Mouse (Mus musculus) stomach, embryonic 15.5 days (tissue): ENCODE data around the gene Pfkfb1. TPM values are rescaled to one million over a fixed set of nuclear protein-coding genes. Genes with fewer than 3 reads are reported as not detected.

Experiments used
- ATAC-seq: fragments of 200-750 bp; cut with Nextera tagmentation; 2 replicates; pipeline ENCODE4 v1.8.0; 2017; ENCODE audit warnings: low read depth, moderate number of reproducible peaks, moderate TSS enrichment; ENCODE audit not compliant: insufficient read depth, low FRiP score
- H3K27ac ChIP-seq: fragments of 300-500 bp; sonication (generic); 2 replicates; pipeline ENCODE4 v1.5.1; 2015; ENCODE audit warnings: mild to moderate bottlenecking, inconsistent platforms
- H3K27me3 ChIP-seq: fragments of 300-500 bp; sonication (generic); replicated peaks from 2 replicates; pipeline ENCODE4 v1.6.1; 2015; ENCODE audit warnings: inconsistent platforms
- H3K36me3 ChIP-seq: fragments of 300-500 bp; sonication (generic); 2 replicates; pipeline ENCODE4 v1.6.1; 2015; ENCODE audit warnings: inconsistent platforms
- H3K4me1 ChIP-seq: fragments of 300-500 bp; sonication (generic); 2 replicates; pipeline ENCODE4 v1.6.1; 2015; ENCODE audit warnings: inconsistent platforms
- H3K4me2 ChIP-seq: fragments of 300-500 bp; sonication (generic); 2 replicates; pipeline ENCODE4 v1.6.1; 2015; ENCODE audit warnings: mild to moderate bottlenecking, inconsistent platforms
- H3K4me3 ChIP-seq: fragments of 300-500 bp; sonication (generic); replicated peaks from 2 replicates; pipeline ENCODE4 v1.5.1; 2015; ENCODE audit warnings: inconsistent platforms
- H3K9ac ChIP-seq: fragments of 300-500 bp; sonication (generic); 2 replicates; pipeline ENCODE4 v1.6.1; 2015; ENCODE audit warnings: inconsistent platforms
- H3K9me3 ChIP-seq: fragments of 300-500 bp; sonication (generic); 2 replicates; pipeline ENCODE4 v1.6.1; 2016; ENCODE audit warnings: inconsistent platforms
- WGBS: fragments of 180-500 bp; shearing (Covaris S2); methylation state at CpG from one replicate; pipeline ENCODE4 v1.1.7; 2015; 5-methylcytosine and 5-hydroxymethylcytosine counted together
- polyA plus RNA-seq: library from polyadenylated mRNA; unstranded; fragments of >200 nt; fragmentation: Nextera tagmentation; extraction: Ambion mirVana; gene quantifications from 2 replicates; pipeline ENCODE4 v1.2.1, GENCODE M21; 2015

Gene Pfkfb1
- polyA plus RNA-seq, result 6.1 and 6.2 TPM in 2 replicates

DNA sequence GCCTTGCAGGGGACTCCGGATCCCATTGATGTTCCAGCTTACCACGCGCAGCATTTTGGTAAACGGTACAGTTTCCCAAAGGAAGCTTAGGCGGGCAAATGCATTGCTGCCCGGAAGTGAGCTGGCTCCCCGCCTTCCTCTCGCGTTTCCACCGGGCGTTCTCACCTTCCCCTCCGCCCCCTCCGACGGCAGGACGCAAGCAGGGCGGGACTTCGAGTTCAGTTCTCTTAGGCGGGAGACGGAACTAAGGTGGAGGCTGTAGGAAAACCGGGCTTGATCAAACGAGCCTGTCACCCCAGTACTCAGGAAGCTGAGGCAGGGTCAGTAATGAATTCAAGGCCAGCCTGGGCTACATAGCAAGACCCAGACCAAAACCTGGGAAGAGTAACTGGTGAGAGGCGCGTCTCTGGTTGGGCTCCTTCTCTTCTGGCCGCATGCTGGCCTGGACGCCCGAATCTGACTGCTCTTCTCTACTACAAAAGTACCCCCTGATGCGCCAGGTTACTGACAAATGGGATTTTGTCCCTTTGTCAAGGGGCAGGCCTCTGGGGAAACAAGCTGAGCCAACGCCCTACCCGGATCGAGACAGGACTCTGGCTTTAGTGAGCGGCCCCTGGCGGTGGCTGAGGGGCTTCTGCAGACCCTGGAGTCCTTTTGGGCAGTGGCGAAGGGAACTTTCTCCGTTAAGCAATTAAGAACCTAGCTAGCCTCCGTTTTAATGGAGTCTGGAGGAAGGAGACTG, at the start of gene Pfkfb1:
TSS of gene Pfkfb1 (plus strand) at position 207 of the 742 bp plus-strand sequence.
- Histone ChIP-seq H3K4me2 (peak within 1 kb of the TSS; percentile 56), H3K4me1 (no peaks in the 10 kb centered on the region), H3K9me3 (no peaks in the 10 kb centered on the region), H3K36me3 (no peaks in the 10 kb centered on the region), H3K4me3 (peak within 1 kb of the TSS; percentile 52), H3K27me3 (no peaks in the 10 kb centered on the region), H3K9ac (peak within 1 kb of the TSS; percentile 19; the same call in 1 of the 2 replicates), H3K27ac (peak within 1 kb of the TSS; percentile 85)
- 27% methylated on average over 35 of the region's 35 CpGs for whole genome bisulfite sequencing
- ATAC-seq, result peak; percentile 95

GRCm38 (mm10) chrX:150540111-150540510, 47.9 kb upstream of the Pfkfb1 start:
- 82% methylated on average over 2 of the region's 2 CpGs for WGBS
- Histone ChIP-seq H3K36me3 (no peaks in the 10 kb centered on the region), H3K4me1 (no peaks in the 10 kb centered on the region), H3K27me3 (no peaks in the 10 kb centered on the region), H3K4me2 (no peak overlapping the region), H3K4me3 (no peak overlapping the region), H3K27ac (no peak overlapping the region), H3K9ac (no peak overlapping the region), H3K9me3 (no peaks in the 10 kb centered on the region)
- ATAC-seq, result no peak

DNA sequence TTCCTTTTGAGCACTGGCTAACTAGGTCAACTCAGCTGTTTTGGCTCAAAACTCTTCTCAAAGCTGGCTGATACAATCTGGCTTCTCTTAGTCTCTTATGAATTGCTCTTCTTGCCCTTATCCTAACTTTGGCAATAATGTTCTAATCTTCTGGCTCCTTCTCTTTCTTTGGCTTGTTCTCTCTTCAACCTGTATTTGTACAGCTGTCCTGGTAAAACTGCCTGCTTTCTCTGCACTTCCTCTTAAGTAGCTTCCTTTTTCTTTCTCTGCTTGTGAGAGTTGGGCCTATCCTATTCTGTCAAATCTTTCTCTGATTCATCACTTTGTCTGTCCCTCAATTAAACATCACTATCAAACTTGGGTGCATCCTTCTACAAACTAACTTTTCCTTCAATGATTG, 46.3 kb upstream of the Pfkfb1 start:
- Histone ChIP-seq H3K4me3 (no peak overlapping the region), H3K36me3 (no peaks in the 10 kb centered on the region), H3K4me1 (no peaks in the 10 kb centered on the region), H3K4me2 (no peak overlapping the region), H3K27ac (no peak overlapping the region), H3K9ac (no peak overlapping the region), H3K9me3 (no peaks in the 10 kb centered on the region), H3K27me3 (no peaks in the 10 kb centered on the region)
- no peak for ATAC-seq

- Histone ChIP-seq H3K9ac (no peak within 1 kb of the TSS), H3K27ac (no peak within 1 kb of the TSS), H3K27me3 (no peaks in the 10 kb centered on the region), H3K4me3 (no peak within 1 kb of the TSS), H3K36me3 (no peaks in the 10 kb centered on the region), H3K4me2 (no peak within 1 kb of the TSS), H3K4me1 (no peaks in the 10 kb centered on the region), H3K9me3 (no peaks in the 10 kb centered on the region)
- ATAC-seq, result peak; percentile 63; the same call in 1 of the 2 replicates
- WGBS, result 53% methylated on average over 5 of the region's 5 CpGs
Observed at GRCm38 (mm10) chrX:150547239-150547638, 40.8 kb upstream of the Pfkfb1 start, which contains the start of gene Alas2. Gene Alas2 (plus strand): TSS chrX:150547375.

DNA sequence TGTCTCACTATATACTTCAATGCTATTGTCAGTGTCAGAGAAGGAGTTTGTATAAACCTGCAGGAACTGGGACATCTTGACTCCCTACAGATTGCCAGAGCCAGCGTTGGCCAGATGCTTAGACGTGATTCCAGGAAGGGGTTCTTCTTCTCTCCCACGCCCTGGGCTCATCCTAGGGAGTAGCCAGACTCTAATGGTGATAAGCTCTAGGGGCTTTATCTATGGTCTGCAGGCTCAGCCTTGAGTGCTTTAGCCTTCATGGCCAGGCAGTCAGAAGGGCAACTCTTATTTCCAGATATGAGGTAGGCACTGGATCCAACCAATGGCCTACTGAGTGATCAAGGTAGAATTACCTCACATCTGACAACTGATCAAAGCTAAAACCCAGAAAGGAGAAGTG, 38.4 kb upstream of the Pfkfb1 start:
- Histone ChIP-seq H3K9me3 (no peaks in the 10 kb centered on the region), H3K27ac (no peak overlapping the region), H3K4me3 (no peak overlapping the region), H3K4me2 (no peak overlapping the region), H3K9ac (no peak overlapping the region), H3K27me3 (no peaks in the 10 kb centered on the region), H3K36me3 (no peaks in the 10 kb centered on the region), H3K4me1 (no peaks in the 10 kb centered on the region)
- ATAC-seq, result peak; percentile 96
- WGBS, result 79% methylated on average over 3 of the region's 3 CpGs

- WGBS, result 84% methylated on average over 2 of the region's 2 CpGs
- H3K27ac ChIP-seq, result no peak overlapping the region
- H3K4me2 ChIP-seq, result no peak overlapping the region
- no peaks in the 10 kb centered on the region for H3K36me3 ChIP-seq
- no peaks in the 10 kb centered on the region for H3K27me3 ChIP-seq
- H3K9ac ChIP-seq, result no peak overlapping the region
- H3K4me3 ChIP-seq, result no peak overlapping the region
- no peaks in the 10 kb centered on the region for H3K4me1 ChIP-seq
- H3K9me3 ChIP-seq, result no peaks in the 10 kb centered on the region
- ATAC-seq, result no peak
Observed at GRCm38 (mm10) chrX:150551986-150552385, 36.0 kb upstream of the Pfkfb1 start.

GRCm38 (mm10) chrX:150554032-150554431, 34.0 kb upstream of the Pfkfb1 start:
- no peaks in the 10 kb centered on the region for H3K36me3 ChIP-seq
- ATAC-seq, result no peak
- H3K27me3 ChIP-seq, result no peaks in the 10 kb centered on the region
- no peak overlapping the region for H3K9ac ChIP-seq
- H3K4me1 ChIP-seq, result no peaks in the 10 kb centered on the region
- H3K27ac ChIP-seq, result no peak overlapping the region
- WGBS, result 84% methylated on average over 3 of the region's 3 CpGs
- H3K9me3 ChIP-seq, result no peaks in the 10 kb centered on the region
- H3K4me2 ChIP-seq, result no peak overlapping the region
- no peak overlapping the region for H3K4me3 ChIP-seq

DNA sequence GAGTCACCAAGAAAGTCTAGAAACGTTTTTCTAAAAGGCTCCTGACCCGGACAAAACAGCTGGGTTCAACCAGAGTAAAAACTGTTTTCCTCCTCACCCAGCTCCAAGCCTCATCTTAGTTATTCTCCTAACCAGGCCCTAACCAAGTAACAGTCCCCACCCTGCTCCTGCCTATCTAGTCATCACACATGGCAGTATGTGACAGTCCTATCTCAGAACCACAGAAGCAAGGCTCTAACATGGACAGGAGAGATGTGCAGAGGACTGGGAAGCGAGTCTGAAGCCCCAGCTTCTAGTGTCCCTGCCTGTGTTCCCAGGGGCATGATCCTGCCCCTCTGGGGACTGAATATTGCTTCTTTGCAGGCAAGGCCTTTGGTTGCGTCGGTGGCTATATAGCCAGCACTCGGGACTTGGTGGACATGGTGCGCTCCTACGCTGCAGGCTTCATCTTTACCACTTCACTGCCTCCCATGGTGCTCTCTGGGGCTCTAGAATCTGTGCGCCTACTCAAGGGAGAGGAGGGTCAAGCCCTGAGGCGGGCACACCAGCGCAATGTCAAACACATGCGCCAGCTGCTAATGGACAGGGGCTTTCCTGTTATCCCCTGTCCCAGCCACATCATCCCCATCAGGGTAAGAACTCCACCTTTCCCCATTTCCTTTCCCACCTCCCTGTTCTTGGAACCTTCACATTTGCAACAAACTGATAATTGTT, 23.2 kb upstream of the Pfkfb1 start:
- no peak overlapping the region for H3K4me3 ChIP-seq
- H3K4me2 ChIP-seq, result no peak overlapping the region
- no peaks in the 10 kb centered on the region for H3K9me3 ChIP-seq
- no peaks in the 10 kb centered on the region for H3K27me3 ChIP-seq
- no peaks in the 10 kb centered on the region for H3K36me3 ChIP-seq
- H3K4me1 ChIP-seq, result no peaks in the 10 kb centered on the region
- H3K27ac ChIP-seq, result no peak overlapping the region
- no peak overlapping the region for H3K9ac ChIP-seq
- 83% methylated on average over 12 of the region's 12 CpGs for WGBS
- ATAC-seq, result peak; percentile 97

DNA sequence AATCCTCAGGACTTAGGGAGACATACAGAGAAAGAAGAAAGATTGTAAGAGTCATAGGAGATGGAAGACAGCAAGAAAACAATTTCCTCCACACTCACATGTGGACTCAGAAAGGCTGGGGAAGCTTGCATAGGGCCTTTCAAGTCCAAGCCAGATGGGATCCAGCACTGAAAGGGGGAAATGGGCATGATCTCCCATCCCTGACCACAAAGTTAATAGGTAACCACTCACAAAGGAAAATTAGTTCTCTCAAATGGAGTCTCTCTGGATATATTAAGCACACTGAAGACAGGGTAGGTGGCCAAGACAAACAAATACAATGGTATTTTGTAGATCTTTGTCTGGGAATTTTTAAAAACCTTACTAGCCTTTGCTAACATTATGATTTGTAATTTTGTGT, 6.1 kb upstream of the Pfkfb1 start:
- Histone ChIP-seq H3K4me1 (no peaks in the 10 kb centered on the region), H3K27ac (no peak overlapping the region), H3K9me3 (no peaks in the 10 kb centered on the region), H3K9ac (no peak overlapping the region), H3K4me2 (no peak overlapping the region), H3K36me3 (no peaks in the 10 kb centered on the region), H3K4me3 (no peak overlapping the region), H3K27me3 (no peaks in the 10 kb centered on the region)
- ATAC-seq, result no peak

DNA sequence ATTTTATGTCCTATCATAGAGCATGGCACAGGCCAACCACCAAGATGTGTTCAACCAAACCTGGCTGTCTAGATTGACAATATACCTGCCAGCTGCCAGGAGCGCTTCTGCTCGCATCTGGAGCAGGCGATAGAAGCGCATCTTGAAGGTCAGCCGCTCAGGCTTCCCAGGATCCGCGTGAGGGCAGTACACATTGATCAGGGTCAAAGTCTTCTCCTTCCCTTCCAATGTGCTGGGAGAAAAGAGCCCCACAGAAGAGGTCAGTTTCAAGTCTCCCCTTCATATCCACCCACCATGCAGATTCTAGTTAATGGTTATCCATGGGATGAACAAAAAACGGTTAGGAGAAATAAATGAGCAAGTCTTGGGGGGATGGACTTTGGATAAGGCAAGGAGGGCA, 2.9 kb upstream of the Pfkfb1 start:
- H3K9me3 ChIP-seq, result no peaks in the 10 kb centered on the region
- no peaks in the 10 kb centered on the region for H3K36me3 ChIP-seq
- H3K4me2 ChIP-seq, result no peak overlapping the region
- H3K27ac ChIP-seq, result no peak overlapping the region
- no peaks in the 10 kb centered on the region for H3K4me1 ChIP-seq
- no peak overlapping the region for H3K4me3 ChIP-seq
- WGBS, result 88% methylated on average over 8 of the region's 8 CpGs
- H3K27me3 ChIP-seq, result no peaks in the 10 kb centered on the region
- no peak overlapping the region for H3K9ac ChIP-seq
- no peak for ATAC-seq

- Histone ChIP-seq H3K4me3 (peak within 1 kb of the TSS; percentile 52), H3K4me2 (peak within 1 kb of the TSS; percentile 56), H3K9me3 (no peaks in the 10 kb centered on the region), H3K36me3 (no peaks in the 10 kb centered on the region), H3K4me1 (no peaks in the 10 kb centered on the region), H3K27ac (0 out of 2 replicates have a peak within 1 kb of the TSS, but pooled peaks have one; percentile 85), H3K27me3 (no peaks in the 10 kb centered on the region), H3K9ac (no peak within 1 kb of the TSS)
- 75% methylated on average over 5 of the region's 5 CpGs for WGBS
- ATAC-seq, result no peak
Observed at GRCm38 (mm10) chrX:150589696-150590095, 1.7 kb downstream of the Pfkfb1 start, which contains the start of gene Apex2. Gene Apex2 (minus strand): TSS chrX:150589868.

- Histone ChIP-seq H3K4me1 (no peaks in the 10 kb centered on the region), H3K4me2 (no peak overlapping the region), H3K4me3 (no peak overlapping the region), H3K9me3 (no peaks in the 10 kb centered on the region), H3K27ac (no peak overlapping the region), H3K27me3 (no peaks in the 10 kb centered on the region), H3K9ac (no peak overlapping the region), H3K36me3 (no peaks in the 10 kb centered on the region)
- ATAC-seq, result no peak
- 78% methylated on average over 12 of the region's 12 CpGs for WGBS
Observed at GRCm38 (mm10) chrX:150593266-150594035, 5.4 kb downstream of the Pfkfb1 start.
